8 mouse cellular contexts compared by ENCODE assay signal in the genomic region with DNA sequence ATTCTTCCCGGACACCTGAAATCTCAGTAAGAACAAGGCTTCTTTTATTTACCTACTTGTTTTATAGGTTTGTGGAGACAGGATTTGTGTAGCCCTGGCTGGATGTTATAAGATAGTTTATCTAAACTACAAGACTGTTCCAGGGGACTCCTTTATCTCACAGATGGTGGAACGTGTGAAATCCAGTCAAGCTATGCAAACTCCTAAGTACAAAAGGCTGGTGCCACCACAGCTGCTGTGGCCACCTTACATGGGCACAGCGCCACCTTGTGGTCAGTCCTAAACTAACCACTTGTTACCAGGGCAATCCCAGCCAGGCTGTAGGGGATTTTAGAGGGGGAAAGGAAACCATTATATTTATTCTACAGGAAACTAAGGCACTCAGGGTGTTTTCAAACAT. TPM values are rescaled to one million over a fixed set of nuclear protein-coding genes. Genes with fewer than 3 reads are reported as not detected.
DNase-seq lines count a peak whose midpoint lies in the region; ATAC-seq and TF ChIP-seq lines count a peak whose summit lies in the region.
"Had no signal": no experiment of that assay in that cellular context is flagged by ENCODE, and none has a peak within 500 bp of the region (broad histone marks: within the 10 kb centered on the region; RNA-seq: fewer than 3 reads in every experiment).

No protein-coding gene starts in this region.

- intact Hi-C loops in left cerebral cortex, postnatal 10 days (cut with DNase I): loop anchor here (5.0 kb wide), 1 partner anchor 196 kb away; the partner anchor contains the start of genes Best1 and Rab3il1

- peaks cover 17% of the 10 kb centered on the region for H3K36me3 ChIP-seq in forebrain, embryonic 11.5 days (ENCODE audit: control insufficient read depth, insufficient read depth, low read length)
- peaks cover 19% of the 10 kb centered on the region; the same call in 1 of the 2 replicates for H3K36me3 ChIP-seq in hindbrain, embryonic 11.5 days (ENCODE audit: control insufficient read depth, insufficient read depth, low read length)
- peaks cover 59% of the 10 kb centered on the region for H3K36me3 ChIP-seq in midbrain, embryonic 13.5 days
- H3K36me3 ChIP-seq in small intestine, adult 2 months (ENCODE audit: control insufficient read depth, insufficient read depth, low read length): peaks cover 18% of the 10 kb centered on the region

- WGBS in forebrain, embryonic 11.5 days: 27% methylated on average over 3 of the region's 3 CpGs
- 29% methylated on average over 3 of the region's 3 CpGs for WGBS in hindbrain, embryonic 11.5 days
- 30% methylated on average over 3 of the region's 3 CpGs for WGBS in midbrain, embryonic 13.5 days
- 11% methylated on average over 3 of the region's 3 CpGs for WGBS in small intestine, adult 2 months

- TF ChIP-seq CTCF in small intestine, adult 2 months (IDR thresholded peaks at IDR 0.05; ENCODE audit: extremely low read depth, insufficient read length, insufficient replicate concordance, low read depth, low read length): peak; percentile 88; the same call in 1 of the 2 replicates

- H3K4me1 ChIP-seq in forebrain, embryonic 11.5 days (replicated peaks; ENCODE audit: control insufficient read depth, insufficient read depth, low read length): peaks cover 4% of the 10 kb centered on the region; the same call in 1 of the 2 replicates
- H3K4me1 ChIP-seq in hindbrain, embryonic 11.5 days (replicated peaks; ENCODE audit: control insufficient read depth, insufficient read depth, low read length): peaks cover 7% of the 10 kb centered on the region
- peaks cover 9% of the 10 kb centered on the region for H3K4me1 ChIP-seq in midbrain, embryonic 13.5 days (replicated peaks)
- H3K4me1 ChIP-seq in small intestine, adult 2 months (ENCODE audit: control insufficient read depth, insufficient read depth, insufficient read length, low read length): no peaks in the 10 kb centered on the region

- H3K4me3 ChIP-seq in forebrain, embryonic 11.5 days (ENCODE audit: low read depth, low read length): no peak overlapping the region
- no peak overlapping the region for H3K4me3 ChIP-seq in hindbrain, embryonic 11.5 days (ENCODE audit: low read depth, low read length)
- H3K4me3 ChIP-seq in midbrain, embryonic 13.5 days (replicated peaks): no peak overlapping the region
- H3K4me3 ChIP-seq in small intestine, adult 2 months (ENCODE audit: low read depth, low read length): no peak overlapping the region
- H3K4me3 ChIP-seq: limb, embryonic 15.5 days had no signal

- H3K27ac ChIP-seq in forebrain, embryonic 11.5 days (ENCODE audit: low read depth, low read length): no peak overlapping the region
- H3K27ac ChIP-seq in hindbrain, embryonic 11.5 days (ENCODE audit: low read depth, low read length): no peak overlapping the region
- H3K27ac ChIP-seq in midbrain, embryonic 13.5 days: peak overlapping the region; percentile 7; the same call in 1 of the 2 replicates
- no peak overlapping the region for H3K27ac ChIP-seq in small intestine, adult 2 months (ENCODE audit: insufficient read depth, low read depth, low read length)
- H3K27ac ChIP-seq: limb, embryonic 15.5 days had no signal

- no peaks in the 10 kb centered on the region for H3K27me3 ChIP-seq in forebrain, embryonic 11.5 days (ENCODE audit: control insufficient read depth, insufficient read depth, low read length)
- H3K27me3 ChIP-seq in hindbrain, embryonic 11.5 days (ENCODE audit: control insufficient read depth, insufficient read depth, low read length): no peaks in the 10 kb centered on the region
- H3K27me3 ChIP-seq in midbrain, embryonic 13.5 days: no peaks in the 10 kb centered on the region
- no peaks in the 10 kb centered on the region for H3K27me3 ChIP-seq in small intestine, adult 2 months (ENCODE audit: control insufficient read depth, insufficient read depth, low read length)
- H3K27me3 ChIP-seq: limb, embryonic 15.5 days had no signal

- no peak overlapping the region for H3K4me2 ChIP-seq in forebrain, embryonic 11.5 days (ENCODE audit: low read depth, low read length, severe bottlenecking)
- no peak overlapping the region for H3K4me2 ChIP-seq in hindbrain, embryonic 11.5 days (replicated peaks; ENCODE audit: low read depth, low read length)
- H3K4me2 ChIP-seq in midbrain, embryonic 13.5 days (replicated peaks): no peak overlapping the region
- H3K4me2 ChIP-seq: limb, embryonic 15.5 days had no signal

- no peaks in the 10 kb centered on the region for H3K9me3 ChIP-seq in forebrain, embryonic 11.5 days (ENCODE audit: control insufficient read depth, low read length)
- no peaks in the 10 kb centered on the region for H3K9me3 ChIP-seq in hindbrain, embryonic 11.5 days (ENCODE audit: control insufficient read depth, low read length)
- no peaks in the 10 kb centered on the region for H3K9me3 ChIP-seq in midbrain, embryonic 13.5 days
- H3K9me3 ChIP-seq: limb, embryonic 15.5 days had no signal

- no peak overlapping the region for H3K9ac ChIP-seq in forebrain, embryonic 11.5 days (ENCODE audit: low read length)
- no peak overlapping the region for H3K9ac ChIP-seq in hindbrain, embryonic 11.5 days (ENCODE audit: low read depth, low read length)
- H3K9ac ChIP-seq in midbrain, embryonic 13.5 days (replicated peaks): no peak overlapping the region
- H3K9ac ChIP-seq: limb, embryonic 15.5 days had no signal

- peak; percentile 46; the same call in 1 of the 2 replicates for ATAC-seq in forebrain, embryonic 11.5 days (replicated peaks; ENCODE audit: low FRiP score)
- ATAC-seq in hindbrain, embryonic 11.5 days (ENCODE audit: low FRiP score): peak; percentile 34; the same call in 1 of the 2 replicates
- ATAC-seq in midbrain, embryonic 13.5 days: peak; percentile 35

- no peak for TF ChIP-seq POLR2A in small intestine, adult 2 months (IDR thresholded peaks at IDR 0.05; ENCODE audit: low read depth, low read length)

- DNase-seq in MN1 (ENCODE audit: low spot score): peak; percentile 81
- peak; percentile 92 for DNase-seq in brain, adult 2 months (ENCODE audit: low read depth, low spot score)
- DNase-seq in forebrain, embryonic 11.5 days (ENCODE audit: low spot score): peak; percentile 91
- DNase-seq in hindbrain, embryonic 11.5 days (ENCODE audit: low spot score): peak; percentile 92
- DNase-seq in left cerebral cortex, postnatal 10 days (ENCODE audit: extremely low spot score in 1 of 2, low spot score in 2 of 2): peak; percentile 71 to 88

RNA-seq across cellular contexts. Expression of gene Tmem258, which starts 5.1 kb away (rescaled TPM):
- polyA plus RNA-seq in forebrain, embryonic 11.5 days (2014; fragmentation: Nextera tagmentation; extraction: Ambion mirVana): 320 and 330 TPM in 2 replicates
- polyA plus RNA-seq in hindbrain, embryonic 11.5 days (2014; fragmentation: Nextera tagmentation; extraction: Ambion mirVana): 349 and 363 TPM in 2 replicates
- 10 to 100 TPM; 90.5 TPM for total RNA-seq in left cerebral cortex, postnatal 10 days (2021)
- polyA plus RNA-seq in midbrain, embryonic 13.5 days (2015; fragmentation: Nextera tagmentation; extraction: Ambion mirVana): 386 and 396 TPM in 2 replicates
- 41.1 and 67.1 TPM in 2 replicates for polyA plus RNA-seq in small intestine, adult 2 months (2012; rRNA removed)

RNA-seq across cellular contexts. Expression of gene Fen1, which starts 5.2 kb away (rescaled TPM):
- polyA plus RNA-seq in forebrain, embryonic 11.5 days (2014; fragmentation: Nextera tagmentation; extraction: Ambion mirVana): 151 TPM in 2 replicates
- 80.1 and 96.5 TPM in 2 replicates for polyA plus RNA-seq in hindbrain, embryonic 11.5 days (2014; fragmentation: Nextera tagmentation; extraction: Ambion mirVana)
- total RNA-seq in left cerebral cortex, postnatal 10 days (2021): 10 to 100 TPM in 1 of 2 experiments, 1 to 10 TPM in 1; 10.0 to 10.8 TPM
- 47.9 and 49.6 TPM in 2 replicates for polyA plus RNA-seq in midbrain, embryonic 13.5 days (2015; fragmentation: Nextera tagmentation; extraction: Ambion mirVana)
- polyA plus RNA-seq in small intestine, adult 2 months (2012; rRNA removed): 8.3 and 13.1 TPM in 2 replicates

RNA-seq across cellular contexts. Expression of gene Fads1, which starts 16.0 kb away (rescaled TPM):
- 192 and 196 TPM in 2 replicates for polyA plus RNA-seq in forebrain, embryonic 11.5 days (2014; fragmentation: Nextera tagmentation; extraction: Ambion mirVana)
- polyA plus RNA-seq in hindbrain, embryonic 11.5 days (2014; fragmentation: Nextera tagmentation; extraction: Ambion mirVana): 139 and 153 TPM in 2 replicates
- total RNA-seq in left cerebral cortex, postnatal 10 days (2021): 100 to 1,000 TPM; 157 to 167 TPM
- polyA plus RNA-seq in midbrain, embryonic 13.5 days (2015; fragmentation: Nextera tagmentation; extraction: Ambion mirVana): 173 and 178 TPM in 2 replicates
- 8.5 and 11.6 TPM in 2 replicates for polyA plus RNA-seq in small intestine, adult 2 months (2012; rRNA removed)

RNA-seq across cellular contexts. Expression of gene Myrf, which starts 41.8 kb away (rescaled TPM):
- polyA plus RNA-seq in forebrain, embryonic 11.5 days (2014; fragmentation: Nextera tagmentation; extraction: Ambion mirVana): 1.8 and 2.1 TPM in 2 replicates
- polyA plus RNA-seq in hindbrain, embryonic 11.5 days (2014; fragmentation: Nextera tagmentation; extraction: Ambion mirVana): 1.3 and 1.6 TPM in 2 replicates
- 1 to 10 TPM; 5.9 to 6.6 TPM for total RNA-seq in left cerebral cortex, postnatal 10 days (2021)
- polyA plus RNA-seq in midbrain, embryonic 13.5 days (2015; fragmentation: Nextera tagmentation; extraction: Ambion mirVana): 0.58 and 0.77 TPM in 2 replicates
- polyA plus RNA-seq in small intestine, adult 2 months (2012; rRNA removed): 58.3 and 65.5 TPM in 2 replicates

Comparison
In these comparisons a context has a peak if more than half of its experiments do, and no peak if none do; other contexts are left out.
1. RNA of gene Fads1, which starts 16.0 kb away (polyA plus RNA-seq): 192 to 196 TPM in forebrain, embryonic 11.5 days, 173 to 178 TPM in midbrain, embryonic 13.5 days and 139 to 153 TPM in hindbrain, embryonic 11.5 days; 8.5 to 11.6 TPM in small intestine, adult 2 months; every median in the first group is over 10 times any median in the second.
2. Peak in every context shown above with its lines, with median percentiles within 50 percentile points of each other: DNase-seq and ATAC-seq.